Mouse (Mus musculus) heart, adult 11 months (tissue): ENCODE data around the gene Axin1.
"Not testable (repeated sequence)": the region's sequence is repeated elsewhere in the genome, so short reads cannot be mapped to it uniquely, and the experiment has no call there.

ENCODE experiments used
- DNase-seq: peaks from one replicate; pipeline ENCODE4 v3.0.0; 2022

The Axin1 gene

DNA sequence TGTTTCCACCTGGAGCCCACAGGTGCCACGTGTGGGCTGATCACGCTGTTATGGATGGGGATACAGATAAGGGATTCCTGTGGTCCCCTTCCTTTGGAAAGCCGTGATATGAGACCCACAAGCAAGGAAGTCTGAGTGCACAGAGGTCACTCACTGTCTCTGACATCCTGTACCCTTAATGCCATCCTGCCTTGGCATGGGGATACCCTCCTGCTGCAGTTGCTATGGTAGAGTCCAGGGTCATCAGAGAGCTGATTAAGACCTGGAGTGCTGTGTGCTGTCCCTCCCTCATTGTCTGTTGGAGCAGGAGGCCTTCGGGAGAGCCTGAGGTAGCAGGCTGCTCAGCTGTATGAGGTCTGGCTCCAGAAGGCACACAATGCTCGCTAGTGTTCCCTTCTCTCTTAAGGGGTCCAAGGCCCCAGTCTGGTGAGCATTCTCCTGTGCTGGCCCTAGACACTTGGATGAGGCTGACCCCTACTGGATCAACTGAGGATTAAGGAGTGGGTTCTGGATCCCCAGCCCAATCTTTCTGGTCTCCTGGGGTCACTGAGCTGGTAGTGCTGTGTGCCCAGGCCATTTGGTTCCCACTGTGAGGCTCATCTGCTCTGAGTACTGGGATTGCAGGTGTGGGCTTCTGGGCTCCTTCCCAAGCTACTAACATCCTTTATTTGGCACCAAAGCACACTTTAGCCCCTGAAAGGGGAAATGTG, 15.9 kb upstream of the Axin1 start:
- DNase-seq, result peak; percentile 91

DNA sequence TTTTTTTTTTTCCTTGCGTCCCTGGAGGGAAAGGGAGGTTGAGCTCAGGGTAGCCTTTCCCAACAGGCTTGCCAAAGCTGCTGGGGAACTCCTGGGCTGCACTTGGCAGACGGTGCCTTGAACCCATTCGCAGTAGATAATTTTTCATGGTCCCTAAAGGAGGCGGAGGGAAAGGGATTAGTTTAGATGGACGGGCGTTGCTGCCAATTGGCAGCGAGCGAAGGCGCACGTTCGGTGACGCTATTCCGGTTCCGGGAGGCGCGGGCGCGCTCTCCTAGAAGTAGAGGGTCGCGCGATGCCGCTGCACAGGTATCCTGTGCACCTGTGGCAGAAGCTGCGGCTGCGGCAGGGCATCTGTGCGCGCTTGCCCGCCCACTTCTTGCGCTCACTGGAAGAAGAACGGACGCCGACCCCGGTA, 15.2 kb upstream of the Axin1 start, which contains the start of gene Mrpl28:
Gene Mrpl28, plus strand, starts transcription at position 234 of the 418 bp plus-strand sequence.
- peak; percentile 99 for DNase-seq

DNA sequence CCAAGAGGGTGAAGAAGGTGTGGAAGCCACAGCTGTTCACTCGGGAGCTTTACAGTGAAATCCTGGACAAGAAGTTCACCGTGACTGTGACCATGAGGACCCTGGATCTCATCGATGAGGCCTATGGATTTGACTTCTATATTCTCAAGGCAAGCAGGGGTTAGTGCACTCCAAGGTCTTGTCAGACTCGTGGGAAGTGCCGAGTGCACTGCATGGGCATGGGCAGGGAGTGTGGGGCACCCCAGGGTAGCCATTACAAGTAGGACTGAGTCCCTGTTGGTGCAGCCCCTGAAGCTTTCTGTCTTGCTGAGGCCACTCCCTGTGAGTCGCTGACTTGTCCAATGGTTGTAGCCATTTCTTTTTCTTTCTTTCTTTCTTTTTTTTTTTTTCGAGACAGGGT, 13.9 kb upstream of the Axin1 start:
- peak; percentile 87 for DNase-seq

DNA sequence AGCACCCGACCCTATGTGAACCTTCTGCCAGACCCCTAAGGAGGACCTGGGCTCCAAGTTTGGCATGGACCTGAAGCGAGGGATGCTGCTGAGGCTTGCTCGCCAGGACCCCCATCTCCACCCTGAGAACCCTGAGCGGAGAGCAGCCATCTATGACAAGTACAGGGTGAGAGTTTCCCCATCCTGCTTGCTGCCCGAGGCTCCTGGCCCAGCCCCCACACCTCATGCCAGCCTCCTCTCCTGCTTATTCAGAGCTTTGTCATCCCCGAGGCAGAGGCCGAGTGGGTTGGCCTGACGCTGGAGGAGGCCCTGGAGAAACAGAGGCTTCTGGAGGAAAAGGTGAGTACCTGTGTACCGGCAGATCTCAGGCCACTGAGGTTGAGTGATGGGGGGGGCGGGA, 13.3 kb upstream of the Axin1 start:
- DNase-seq, result peak; percentile 86

GRCm38 (mm10) chr17:26131062-26131732, 7.3 kb upstream of the Axin1 start:
- DNase-seq, result peak; percentile 88

GRCm38 (mm10) chr17:26131856-26132853, 6.3 kb upstream of the Axin1 start:
- DNase-seq, result peak; percentile 86

GRCm38 (mm10) chr17:26137106-26137750, 1.3 kb upstream of the Axin1 start:
- DNase-seq, result peak; percentile 92

DNA sequence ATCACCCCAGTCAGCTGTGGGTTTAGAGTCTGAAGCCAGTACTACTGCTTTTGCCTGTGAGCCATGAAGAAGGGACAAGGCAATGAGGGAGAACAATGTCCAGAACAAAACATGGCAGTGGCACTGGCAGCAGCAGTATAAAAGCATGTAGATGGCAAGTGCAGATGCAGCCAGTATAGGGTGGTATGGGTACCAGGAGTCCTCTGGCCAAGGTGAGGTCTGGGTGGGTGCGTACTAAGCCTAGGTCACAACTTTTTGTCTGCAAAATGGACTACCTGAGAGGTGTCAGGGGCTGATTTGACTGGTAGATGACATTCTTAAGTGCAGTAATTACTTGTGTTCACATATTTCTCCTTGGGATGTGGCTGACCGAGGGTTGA, 747 bp upstream of the Axin1 start:
- peak; percentile 91 for DNase-seq

- no peak for DNase-seq
These were observed 453 bp downstream of the Axin1 start for GRCm38 (mm10) chr17:26138901-26139381.

- DNase-seq, result peak; percentile 86
These were observed 4.3 kb downstream of the Axin1 start for GRCm38 (mm10) chr17:26142796-26143195.

DNA sequence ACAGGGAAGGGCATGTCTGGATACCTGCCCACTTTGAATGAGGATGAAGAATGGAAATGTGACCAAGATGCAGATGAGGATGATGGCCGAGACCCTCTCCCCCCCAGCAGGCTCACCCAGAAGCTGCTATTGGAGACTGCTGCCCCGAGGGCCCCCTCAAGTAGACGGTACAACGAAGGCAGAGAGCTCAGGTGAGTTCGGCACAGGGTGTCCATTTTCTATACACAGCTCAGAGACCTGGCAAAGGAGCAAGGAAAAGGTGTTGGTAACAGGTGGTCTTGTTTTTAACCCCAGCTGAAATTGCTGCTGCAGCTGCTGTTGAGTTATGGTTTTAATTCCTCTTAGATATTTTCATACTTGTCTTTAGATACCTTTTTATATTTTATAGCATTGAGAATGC, 4.9 kb downstream of the Axin1 start:
- DNase-seq, result peak; percentile 65

DNA sequence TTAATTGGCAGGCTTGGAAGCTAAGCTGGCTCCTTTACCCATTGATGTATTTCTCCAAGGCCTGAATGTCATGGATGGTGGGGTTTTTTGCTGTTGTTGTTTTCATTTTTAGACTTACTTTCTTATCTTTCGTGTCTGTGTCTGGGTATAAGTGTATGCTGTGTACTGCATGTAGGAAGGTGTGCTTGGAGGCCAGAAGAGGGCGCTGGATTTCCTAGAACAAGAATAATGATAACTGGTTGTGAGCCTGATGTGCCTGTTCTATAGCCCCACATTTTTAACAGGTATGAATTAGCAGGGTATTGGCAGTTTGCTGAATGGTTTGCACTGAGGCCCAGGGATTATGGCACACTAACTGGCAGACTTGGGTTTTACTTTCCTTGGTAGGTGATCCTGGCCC, 10.6 kb downstream of the Axin1 start:
- no peak for DNase-seq

DNA sequence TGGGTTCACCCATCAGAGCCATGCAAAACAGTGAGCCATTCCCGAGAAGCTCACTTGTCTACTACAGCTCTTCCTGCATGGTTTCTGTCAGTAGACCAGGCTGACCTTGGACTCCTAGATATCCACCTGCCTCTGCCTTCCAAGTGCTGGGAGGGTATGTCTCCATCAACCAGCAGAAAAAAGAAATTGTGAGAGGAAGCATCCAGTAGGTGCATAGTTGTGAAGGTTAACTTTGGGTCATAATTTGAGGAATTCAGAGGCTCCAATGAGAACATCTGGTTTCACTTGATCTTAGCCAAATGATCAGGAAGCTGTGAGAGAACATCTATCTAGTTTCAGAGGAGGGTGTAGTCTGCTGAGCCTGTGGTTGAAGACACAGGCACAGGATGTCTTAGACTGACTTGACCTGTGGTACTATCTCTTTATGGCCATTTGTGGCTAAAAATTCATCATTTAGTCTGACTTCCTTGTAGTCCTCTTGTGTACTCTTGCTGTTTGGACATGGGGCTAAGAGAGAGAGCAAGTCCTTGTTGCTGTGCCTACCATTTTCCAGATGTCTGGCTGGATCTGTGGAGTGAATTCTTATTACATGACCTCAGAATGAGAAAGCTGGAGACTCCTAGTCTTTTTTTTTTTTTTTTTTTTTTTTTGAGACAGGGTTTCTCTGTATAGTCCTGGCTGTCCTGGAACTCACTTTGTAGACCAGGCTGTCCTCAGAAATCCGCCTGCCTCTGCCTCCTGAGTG, 13.6 kb downstream of the Axin1 start:
- peak; percentile 72 for DNase-seq

- DNase-seq, result no peak
These were observed 24.2 kb downstream of the Axin1 start for GRCm38 (mm10) chr17:26162736-26163135.

DNA sequence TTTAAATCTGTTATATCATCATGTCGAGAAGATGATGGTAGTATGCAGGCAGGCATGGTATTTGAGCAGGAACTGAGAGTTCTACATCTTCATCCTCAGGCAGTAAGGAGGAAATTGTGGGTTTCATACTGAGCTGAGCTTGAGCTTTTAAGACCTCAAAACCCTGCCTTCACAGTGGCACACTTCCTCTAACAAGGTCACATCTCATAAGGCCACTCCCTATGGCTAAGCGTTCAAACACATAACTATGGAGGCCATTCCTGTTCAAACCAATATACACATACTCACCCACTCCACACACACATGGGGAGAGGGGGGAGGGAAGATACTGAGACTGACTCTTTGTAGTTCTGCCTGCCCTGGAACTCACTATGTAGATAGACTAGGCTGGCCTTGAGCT, 29.6 kb downstream of the Axin1 start:
- DNase-seq, result peak; percentile 95

DNA sequence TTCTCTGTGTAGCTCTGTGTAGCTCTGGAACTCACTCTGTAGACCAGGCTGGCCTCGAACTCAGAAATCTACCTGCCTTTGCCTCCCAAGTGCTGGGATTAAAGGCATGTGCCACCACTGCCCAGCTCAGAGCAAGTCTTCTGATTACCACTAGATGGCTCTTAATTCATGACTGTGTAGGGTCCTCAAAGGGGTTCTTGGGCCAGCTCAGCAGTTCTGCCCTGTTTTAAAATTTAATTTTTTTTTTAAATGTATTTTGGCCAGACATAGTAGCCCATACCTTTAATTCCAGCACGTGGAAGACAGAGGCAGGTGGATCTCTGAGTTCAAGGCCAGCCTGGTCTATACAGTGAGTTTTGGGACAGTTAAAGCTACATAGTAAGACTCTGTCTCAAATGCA, 36.8 kb downstream of the Axin1 start:
- DNase-seq, result peak; percentile 61

DNA sequence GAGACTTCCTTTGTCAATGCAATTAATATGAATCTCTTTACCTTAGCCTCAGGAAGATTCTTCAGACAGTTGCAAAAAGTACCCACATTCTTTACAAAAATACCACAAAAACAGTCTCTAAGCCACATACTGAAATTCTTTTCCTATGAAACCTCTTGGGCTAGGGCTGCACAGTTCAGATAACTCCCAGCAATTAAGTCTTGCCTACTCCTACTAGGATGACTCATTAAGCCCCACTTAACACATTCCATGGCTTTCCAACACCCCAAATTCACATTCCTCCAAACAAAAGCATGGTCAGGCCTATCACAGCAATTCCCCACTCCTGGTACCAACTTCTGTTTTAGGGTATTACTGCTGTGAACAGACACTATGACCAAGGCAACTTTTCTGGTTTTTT, 40.1 kb downstream of the Axin1 start:
- DNase-seq, result no peak

DNA sequence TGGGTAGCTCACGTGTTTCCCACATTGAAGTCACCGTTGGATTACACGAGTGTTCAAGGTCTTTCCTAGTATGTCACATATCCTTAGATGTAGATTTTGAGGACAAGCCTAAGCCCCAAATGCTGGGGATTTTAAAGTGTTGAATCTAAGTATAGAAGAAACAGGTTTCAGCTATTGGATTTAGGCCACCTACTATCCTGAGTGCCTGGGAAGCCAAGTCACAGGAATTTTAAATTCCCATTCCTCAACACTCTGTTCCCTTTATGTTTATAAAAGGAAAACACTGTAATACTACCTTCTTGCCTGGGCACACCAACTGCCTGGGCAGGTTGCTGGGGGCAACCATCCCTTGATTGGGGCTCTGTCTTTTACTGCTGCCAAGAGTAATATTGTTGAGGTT, 42.7 kb downstream of the Axin1 start:
- DNase-seq, result peak; percentile 41

DNA sequence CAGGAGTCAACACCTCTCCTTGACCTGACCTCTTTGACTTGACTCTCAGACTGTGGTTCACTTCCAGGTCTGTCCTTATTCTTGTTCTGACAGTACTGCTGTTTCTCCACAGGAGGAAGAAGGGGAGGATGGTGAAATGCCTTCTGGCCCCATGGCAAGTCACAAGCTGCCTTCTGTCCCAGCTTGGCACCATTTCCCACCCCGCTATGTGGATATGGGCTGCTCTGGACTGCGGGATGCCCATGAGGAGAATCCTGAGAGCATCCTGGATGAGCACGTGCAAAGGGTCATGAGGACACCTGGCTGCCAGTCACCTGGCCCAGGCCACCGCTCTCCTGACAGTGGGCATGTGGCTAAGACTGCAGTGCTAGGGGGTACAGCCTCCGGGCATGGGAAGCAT, 49.1 kb downstream of the Axin1 start:
- DNase-seq, result peak; percentile 85

DNA sequence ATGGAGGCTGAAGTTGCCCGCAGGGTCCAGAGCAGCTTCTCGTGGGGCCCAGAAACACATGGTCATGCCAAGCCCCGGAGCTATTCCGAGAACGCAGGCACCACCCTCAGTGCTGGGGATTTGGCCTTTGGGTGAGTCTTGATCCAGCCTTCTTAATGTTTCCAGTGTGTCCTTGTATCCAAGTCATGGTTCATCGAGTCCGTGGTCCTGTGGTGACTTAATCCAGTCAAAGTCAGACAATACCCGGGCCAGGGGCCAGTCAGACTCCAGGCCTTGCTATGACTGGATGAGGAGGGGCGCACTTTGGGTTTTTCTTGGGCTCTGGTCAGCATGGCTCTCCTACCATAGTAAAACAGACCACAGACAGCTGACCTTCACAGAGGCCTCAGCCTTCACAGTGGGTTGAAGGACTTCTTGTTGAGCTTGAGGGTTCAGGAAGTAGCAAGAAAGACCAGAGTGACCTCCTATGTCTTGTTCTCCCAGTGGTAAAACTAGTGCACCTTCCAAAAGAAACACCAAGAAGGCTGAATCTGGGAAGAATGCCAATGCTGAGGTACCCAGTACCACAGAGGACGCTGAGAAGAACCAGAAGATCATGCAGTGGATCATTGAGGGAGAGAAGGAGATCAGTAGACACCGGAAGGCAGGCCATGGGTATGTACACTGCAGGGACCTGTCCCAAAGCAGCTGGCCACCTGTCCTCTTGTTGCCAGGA, 49.8 kb downstream of the Axin1 start:
- DNase-seq, result no peak

- DNase-seq, result not testable (repeated sequence)
These were observed 53.0 kb downstream of the Axin1 start for GRCm38 (mm10) chr17:26191486-26191885.
